ENCODE assay signal across 9 mouse cellular contexts in the genomic region with DNA sequence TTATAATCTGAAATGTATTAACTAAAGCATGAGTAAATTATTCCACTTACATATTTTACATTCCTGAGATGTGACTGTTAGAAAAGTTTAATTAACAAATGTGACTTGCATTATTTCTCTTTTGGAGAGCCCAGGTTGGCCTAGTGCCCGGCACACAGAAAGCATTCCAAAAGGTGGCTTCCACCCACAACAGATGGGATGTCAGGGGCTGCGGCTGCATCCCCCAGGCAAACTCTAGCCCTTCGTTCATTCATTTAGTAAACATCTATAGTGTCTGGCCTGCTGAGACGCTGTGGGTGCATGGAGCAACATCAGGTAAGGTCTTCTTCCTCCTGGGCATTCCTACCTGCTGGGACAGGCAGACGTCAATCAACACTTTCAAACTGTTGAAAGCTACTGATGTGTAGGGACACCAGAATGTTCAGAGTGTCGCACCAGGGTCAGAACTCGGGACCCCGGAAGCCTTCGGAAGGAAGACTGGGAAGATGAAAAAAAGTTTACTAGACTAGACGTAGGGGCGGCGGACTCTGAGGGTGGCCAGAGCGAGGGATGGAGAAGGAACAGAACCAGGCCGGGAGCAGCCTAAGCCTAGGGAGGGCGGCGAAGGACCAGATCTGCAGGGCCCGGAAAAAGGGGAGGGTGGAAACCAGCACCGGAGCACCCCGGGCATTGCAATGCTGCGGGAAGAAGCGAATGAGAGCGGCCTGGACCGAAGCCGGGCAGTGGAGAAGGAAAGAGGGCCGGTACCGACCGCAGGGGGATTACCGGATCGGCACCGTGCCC. TPM values are rescaled to one million over a fixed set of nuclear protein-coding genes. Genes with fewer than 3 reads are reported as not detected.
DNase-seq lines count a peak whose midpoint lies in the region; ATAC-seq and TF ChIP-seq lines count a peak whose summit lies in the region.
"Had no signal": no experiment of that assay in that cellular context is flagged by ENCODE, and none has a peak within 500 bp of the region (broad histone marks: within the 10 kb centered on the region; RNA-seq: fewer than 3 reads in every experiment).

No protein-coding gene starts in this region.

- H3K36me3 ChIP-seq in kidney, embryonic 15.5 days, result no peaks in the 10 kb centered on the region
- no peaks in the 10 kb centered on the region for H3K36me3 ChIP-seq in liver, postnatal 0 days (replicated peaks; ENCODE audit: insufficient read depth, low read length)
- no peaks in the 10 kb centered on the region for H3K36me3 ChIP-seq in stomach, embryonic 16.5 days (ENCODE audit: control insufficient read depth, insufficient read depth, low read length)

- ATAC-seq in kidney, embryonic 15.5 days (replicated peaks; ENCODE audit: low FRiP score), result peak; percentile 40
- ATAC-seq in liver, postnatal 0 days, result peak; percentile 16
- peak; percentile 12; the same call in 1 of the 2 replicates for ATAC-seq in stomach, embryonic 16.5 days (ENCODE audit: insufficient read depth, low FRiP score)

- H3K4me2 ChIP-seq in kidney, embryonic 15.5 days, result peak overlapping the region; percentile 94
- H3K4me2 ChIP-seq in liver, postnatal 0 days (ENCODE audit: low read depth, low read length), result peak overlapping the region; percentile 78
- H3K4me2 ChIP-seq in stomach, embryonic 16.5 days (ENCODE audit: low read depth, low read length), result peak overlapping the region; percentile 63

- H3K27me3 ChIP-seq in kidney, embryonic 15.5 days, result no peaks in the 10 kb centered on the region
- H3K27me3 ChIP-seq in liver, postnatal 0 days (ENCODE audit: insufficient read depth, low read length), result no peaks in the 10 kb centered on the region
- H3K27me3 ChIP-seq in stomach, embryonic 16.5 days (ENCODE audit: control insufficient read depth, insufficient read depth, low read length), result no peaks in the 10 kb centered on the region

- H3K9me3 ChIP-seq in kidney, embryonic 15.5 days (replicated peaks), result no peaks in the 10 kb centered on the region
- H3K9me3 ChIP-seq in liver, postnatal 0 days (ENCODE audit: low read length), result no peaks in the 10 kb centered on the region
- no peaks in the 10 kb centered on the region for H3K9me3 ChIP-seq in stomach, embryonic 16.5 days (replicated peaks; ENCODE audit: control insufficient read depth, low read length)

- intact Hi-C loops in left cerebral cortex, postnatal 36 days (cut with DNase I), result loop anchor here (2.0 kb wide), 1 partner anchor 37 kb away; no protein-coding TSS in a partner anchor

- H3K4me1 ChIP-seq in kidney, embryonic 15.5 days, result peaks cover 61% of the 10 kb centered on the region
- peaks cover 69% of the 10 kb centered on the region for H3K4me1 ChIP-seq in liver, postnatal 0 days (ENCODE audit: insufficient read depth)
- H3K4me1 ChIP-seq in stomach, embryonic 16.5 days (ENCODE audit: control insufficient read depth, insufficient read depth, low read length), result peaks cover 46% of the 10 kb centered on the region

- peak overlapping the region; percentile 64 for H3K27ac ChIP-seq in kidney, embryonic 15.5 days
- 0 out of 2 replicates have a peak overlapping the region, but pooled peaks have one; percentile 34 for H3K27ac ChIP-seq in liver, postnatal 0 days (ENCODE audit: low read depth)
- peak overlapping the region; percentile 51 for H3K27ac ChIP-seq in stomach, embryonic 16.5 days (ENCODE audit: low read length)

- H3K4me3 ChIP-seq in kidney, embryonic 15.5 days (replicated peaks), result peak overlapping the region; percentile 88
- peak overlapping the region; percentile 72 for H3K4me3 ChIP-seq in liver, postnatal 0 days (ENCODE audit: low read depth, low read length)
- peak overlapping the region; percentile 88 for H3K4me3 ChIP-seq in stomach, embryonic 16.5 days (replicated peaks; ENCODE audit: low read length)

- TF ChIP-seq CTCF in liver, postnatal 0 days (IDR thresholded peaks at IDR 0.05; ENCODE audit: low read depth), result no peak

- DNase-seq in kidney, postnatal 14 days, result no peak
- peak; percentile 66 for DNase-seq in cerebellum, adult 11-12 months
- peak; percentile 56 for DNase-seq in heart, postnatal 4 days
- DNase-seq in liver, postnatal 0 days, result no peak
- no peak for DNase-seq in left cerebral cortex, postnatal 36 days (ENCODE audit: low spot score in 2 of 2)
- DNase-seq in right cerebral cortex, postnatal 36 days (ENCODE audit: low spot score in 2 of 2), result no peak

- no peak for TF ChIP-seq EP300 in liver, postnatal 0 days (IDR thresholded peaks at IDR 0.05; ENCODE audit: low read depth)

- peak overlapping the region; percentile 91 for H3K9ac ChIP-seq in kidney, embryonic 15.5 days
- H3K9ac ChIP-seq in liver, postnatal 0 days (replicated peaks), result peak overlapping the region; percentile 79
- peak overlapping the region; percentile 90 for H3K9ac ChIP-seq in stomach, embryonic 16.5 days (ENCODE audit: low read length)

- under 1% methylated on average over 30 of the region's 30 CpGs for WGBS in kidney, embryonic 15.5 days
- 2% methylated on average over 30 of the region's 30 CpGs for WGBS in liver, postnatal 0 days (ENCODE audit: insufficient replicate concordance)
- under 1% methylated on average over 30 of the region's 30 CpGs for WGBS in stomach, embryonic 16.5 days

RNA-seq across cellular contexts. Expression of a gene that starts 0.6 kb away (rescaled TPM):
- polyA plus RNA-seq in kidney, embryonic 15.5 days (2015; fragmentation: Nextera tagmentation; extraction: Ambion mirVana), result 71.3 and 82.3 TPM in 2 replicates
- total RNA-seq in heart, postnatal 4 days (2021), result 10 to 100 TPM; 29.5 to 35.5 TPM
- 11.0 and 12.3 TPM in 2 replicates for polyA plus RNA-seq in liver, postnatal 0 days (2015; fragmentation: Nextera tagmentation; extraction: Ambion mirVana)
- polyA plus RNA-seq in stomach, embryonic 16.5 days (2015; fragmentation: Nextera tagmentation; extraction: Ambion mirVana), result 56.0 and 59.1 TPM in 2 replicates
- 100 to 1,000 TPM; 160 to 161 TPM for total RNA-seq in left cerebral cortex, postnatal 36 days (2021)

RNA-seq across cellular contexts. Expression of a gene that starts 38.0 kb away (rescaled TPM):
- polyA plus RNA-seq in kidney, embryonic 15.5 days (2015; fragmentation: Nextera tagmentation; extraction: Ambion mirVana), result 53.7 and 54.6 TPM in 2 replicates
- 10 to 100 TPM; 18.9 to 20.6 TPM for total RNA-seq in heart, postnatal 4 days (2021)
- polyA plus RNA-seq in liver, postnatal 0 days (2015; fragmentation: Nextera tagmentation; extraction: Ambion mirVana), result 29.3 and 30.5 TPM in 2 replicates
- polyA plus RNA-seq in stomach, embryonic 16.5 days (2015; fragmentation: Nextera tagmentation; extraction: Ambion mirVana), result 67.3 and 68.9 TPM in 2 replicates
- 10 to 100 TPM; 52.9 to 56.8 TPM for total RNA-seq in left cerebral cortex, postnatal 36 days (2021)

RNA-seq across cellular contexts. Expression of a gene that starts 42.8 kb away (rescaled TPM):
- 1.1 TPM in 2 replicates for polyA plus RNA-seq in kidney, embryonic 15.5 days (2015; fragmentation: Nextera tagmentation; extraction: Ambion mirVana)
- total RNA-seq in heart, postnatal 4 days (2021), result not detected
- polyA plus RNA-seq in liver, postnatal 0 days (2015; fragmentation: Nextera tagmentation; extraction: Ambion mirVana), result not detected in 2 replicates
- polyA plus RNA-seq in stomach, embryonic 16.5 days (2015; fragmentation: Nextera tagmentation; extraction: Ambion mirVana), result 0.64 and 0.87 TPM in 2 replicates
- not detected for total RNA-seq in left cerebral cortex, postnatal 36 days (2021)
- total RNA-seq: adrenal gland, postnatal 36 days had no signal

Comparison
In these comparisons a context has a peak if more than half of its experiments do, and no peak if none do; other contexts are left out.
1. DNase-seq: peak in cerebellum, adult 11-12 months (single experiment) and heart, postnatal 4 days (single experiment); none in kidney, postnatal 14 days (single experiment), liver, postnatal 0 days (single experiment), left cerebral cortex, postnatal 36 days (0 of 2) and right cerebral cortex, postnatal 36 days (0 of 2).
2. Peak in every context shown above with its lines, with median percentiles within 50 percentile points of each other: ATAC-seq, H3K27ac ChIP-seq, H3K4me2 ChIP-seq, H3K4me3 ChIP-seq and H3K9ac ChIP-seq.